Mouse (Mus musculus) neural tube, embryonic 15.5 days (tissue): ENCODE data around the gene Upf1. TPM values are rescaled to one million over a fixed set of nuclear protein-coding genes. Genes with fewer than 3 reads are reported as not detected.

Experiments used
- ATAC-seq: fragments of 200-750 bp; cut with Nextera tagmentation; 2 replicates; pipeline ENCODE4 v1.8.0; 2017; ENCODE audit warnings: mild to moderate bottlenecking, moderate TSS enrichment, moderate library complexity; ENCODE audit not compliant: low FRiP score
- H3K27ac ChIP-seq: fragments of 300-500 bp; sonication (generic); replicated peaks from 2 replicates; pipeline ENCODE4 v1.5.1; 2015; ENCODE audit warnings: mild to moderate bottlenecking, inconsistent platforms
- H3K27me3 ChIP-seq: fragments of 300-500 bp; sonication (generic); replicated peaks from 2 replicates; pipeline ENCODE4 v1.6.1; 2015; ENCODE audit warnings: inconsistent platforms
- H3K36me3 ChIP-seq: fragments of 300-500 bp; sonication (generic); 2 replicates; pipeline ENCODE4 v1.6.1; 2015; ENCODE audit warnings: inconsistent platforms
- H3K4me1 ChIP-seq: fragments of 300-500 bp; sonication (generic); 2 replicates; pipeline ENCODE4 v1.6.1; 2015; ENCODE audit warnings: inconsistent platforms
- H3K4me2 ChIP-seq: fragments of 300-500 bp; sonication (generic); 2 replicates; pipeline ENCODE4 v1.6.1; 2015; ENCODE audit warnings: inconsistent platforms, mild to moderate bottlenecking, moderate library complexity
- H3K4me3 ChIP-seq: fragments of 300-500 bp; sonication (generic); replicated peaks from 2 replicates; pipeline ENCODE4 v1.5.1; 2015; ENCODE audit warnings: mild to moderate bottlenecking, inconsistent platforms
- H3K9ac ChIP-seq: fragments of 300-500 bp; sonication (generic); replicated peaks from 2 replicates; pipeline ENCODE4 v1.6.1; 2015; ENCODE audit warnings: mild to moderate bottlenecking, inconsistent platforms
- H3K9me3 ChIP-seq: fragments of 300-500 bp; sonication (generic); replicated peaks from 2 replicates; pipeline ENCODE4 v1.6.1; 2016; ENCODE audit warnings: inconsistent platforms
- WGBS: fragments of 180-500 bp; shearing (Covaris S2); methylation state at CpG from one replicate; pipeline ENCODE4 v1.1.7; 2015; ENCODE audit warnings: mixed read lengths; 5-methylcytosine and 5-hydroxymethylcytosine counted together
- polyA plus RNA-seq: library from polyadenylated mRNA; unstranded; fragments of >200 nt; fragmentation: Nextera tagmentation; extraction: Ambion mirVana; gene quantifications from 2 replicates; pipeline ENCODE4 v1.2.1, GENCODE M21; 2015

Upf1 gene
- polyA plus RNA-seq, 1 experiment from 2014 or later, result 11.8 TPM

DNA sequence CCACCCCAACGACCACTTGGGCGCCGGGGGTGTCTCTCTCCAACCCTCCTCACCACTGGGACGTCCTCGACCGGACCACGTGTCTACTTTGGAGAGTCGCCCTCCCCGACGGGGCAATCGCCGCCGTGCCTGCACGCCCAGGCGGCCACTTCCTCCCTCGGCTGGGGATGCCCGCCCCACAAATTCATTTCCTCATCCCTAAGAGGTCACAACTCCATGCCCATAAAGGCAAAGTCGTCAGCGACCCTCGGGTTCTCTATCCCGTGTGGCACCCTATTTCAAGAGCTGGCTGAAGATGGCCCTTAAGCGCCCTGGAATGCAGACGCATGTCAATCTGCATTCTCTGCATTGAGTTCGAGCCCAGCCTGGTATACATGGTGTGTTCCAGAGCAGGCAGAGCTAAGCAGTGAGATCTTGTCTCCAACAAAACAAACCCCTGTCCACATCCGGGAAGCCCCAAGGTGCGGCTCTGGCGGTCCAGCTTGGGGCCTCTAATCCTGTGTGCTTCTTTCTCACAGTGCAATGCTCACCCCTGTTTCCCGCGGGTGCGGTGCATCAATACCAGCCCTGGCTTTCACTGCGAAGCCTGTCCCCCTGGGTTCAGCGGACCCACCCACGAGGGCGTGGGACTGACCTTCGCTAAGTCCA, 22.3 kb upstream of the Upf1 start:
- peak overlapping the region; percentile 55 for H3K4me2 ChIP-seq
- 4% methylated on average over 35 of the region's 35 CpGs for WGBS

GRCm38 (mm10) chr8:70374318-70374927, 21.3 kb upstream of the Upf1 start:
- peak overlapping the region; percentile 55 for H3K4me2 ChIP-seq
- peaks cover 89% of the 10 kb centered on the region for H3K27me3 ChIP-seq
- peak overlapping the region; percentile 32 for H3K4me3 ChIP-seq
- peak; percentile 55 for ATAC-seq
- H3K9ac ChIP-seq, result no peak overlapping the region
- H3K27ac ChIP-seq, result no peak overlapping the region
- peaks cover 35% of the 10 kb centered on the region for H3K4me1 ChIP-seq
- under 1% methylated on average over 53 of the region's 53 CpGs for WGBS
- no peaks in the 10 kb centered on the region for H3K36me3 ChIP-seq
- H3K9me3 ChIP-seq, result no peaks in the 10 kb centered on the region

More for the DNA sequence above, 22.3 kb upstream of the Upf1 start:
- peak; percentile 18; the same call in 1 of the 2 replicates for ATAC-seq
- H3K4me1 ChIP-seq, result peaks cover 35% of the 10 kb centered on the region
- H3K36me3 ChIP-seq, result no peaks in the 10 kb centered on the region
- no peak overlapping the region for H3K9ac ChIP-seq
- no peak overlapping the region for H3K27ac ChIP-seq
- H3K4me3 ChIP-seq, result peak overlapping the region; percentile 32; the same call in 1 of the 2 replicates
- H3K27me3 ChIP-seq, result peaks cover 86% of the 10 kb centered on the region
- no peaks in the 10 kb centered on the region for H3K9me3 ChIP-seq

DNA sequence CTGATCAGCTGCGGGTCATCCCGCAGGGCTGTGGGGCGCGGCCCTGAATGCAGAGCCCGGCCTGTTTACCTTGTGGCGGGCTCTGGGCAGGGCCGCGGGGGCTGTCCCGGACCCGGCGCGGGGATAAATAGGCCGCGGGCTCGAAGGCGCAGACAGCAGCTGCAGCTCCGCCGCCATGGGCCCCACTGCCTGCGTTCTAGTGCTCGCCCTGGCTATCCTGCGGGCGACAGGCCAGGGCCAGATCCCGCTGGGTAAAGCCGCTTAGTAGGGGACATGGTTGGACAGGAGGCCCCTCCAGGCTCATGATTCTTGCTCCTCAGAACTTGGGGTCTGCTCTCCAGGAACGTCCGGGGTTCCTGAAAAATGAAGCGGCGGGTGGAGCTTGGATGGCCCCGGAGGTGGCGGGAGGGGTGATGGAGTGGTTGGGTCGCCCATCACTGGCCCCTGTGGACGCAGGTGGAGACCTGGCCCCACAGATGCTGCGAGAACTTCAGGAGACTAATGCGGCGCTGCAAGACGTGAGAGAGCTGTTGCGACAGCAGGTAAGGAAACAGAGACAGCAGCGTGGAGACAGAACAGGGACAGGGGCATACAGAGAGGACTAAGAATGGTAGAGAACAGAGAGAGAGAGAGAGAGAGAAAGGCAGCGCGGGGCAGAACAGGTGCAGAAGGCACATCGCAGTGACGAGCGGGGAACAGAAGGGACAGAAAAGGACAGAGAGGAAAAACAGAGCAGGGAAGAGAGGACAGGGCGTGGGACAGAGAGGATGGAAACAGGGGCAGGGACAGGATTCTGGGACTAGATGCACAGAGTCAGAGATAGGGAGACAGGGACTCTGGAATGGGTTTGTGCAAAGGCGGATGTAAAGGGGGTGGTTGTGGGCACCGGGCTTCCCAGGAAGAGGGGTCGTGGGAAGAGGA, 20.6 kb upstream of the Upf1 start, which contains the start of gene Comp:
Comp (plus strand) TSS at position 162 of the 921 bp plus-strand sequence.
- Histone ChIP-seq H3K36me3 (no peaks in the 10 kb centered on the region), H3K4me1 (peaks cover 35% of the 10 kb centered on the region), H3K9me3 (no peaks in the 10 kb centered on the region), H3K4me2 (peak within 1 kb of the TSS; percentile 55), H3K27ac (no peak within 1 kb of the TSS), H3K4me3 (peak within 1 kb of the TSS; percentile 32), H3K27me3 (peaks cover 81% of the 10 kb centered on the region), H3K9ac (no peak within 1 kb of the TSS)
- no peak for ATAC-seq
- 2% methylated on average over 47 of the region's 47 CpGs for WGBS

DNA sequence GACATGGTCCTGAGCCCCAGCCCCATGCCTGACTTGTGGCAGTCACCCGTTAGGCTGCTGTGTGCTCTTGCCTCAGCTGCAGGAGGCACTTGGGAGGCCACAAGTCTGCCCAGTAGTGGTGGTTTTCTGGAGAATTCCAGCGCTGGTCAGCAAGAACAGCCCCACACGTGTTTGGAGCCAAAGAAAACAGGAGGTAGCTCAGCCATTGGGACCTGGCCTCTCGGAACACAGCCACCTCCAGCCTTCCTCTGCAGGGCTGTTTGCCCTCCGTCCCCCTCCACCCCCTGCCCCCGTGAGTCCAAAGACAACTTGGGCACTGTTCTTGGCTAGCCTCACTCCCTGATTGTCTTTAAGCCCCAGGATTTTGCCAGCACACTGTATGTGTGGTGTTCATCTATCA, 18.9 kb upstream of the Upf1 start:
- H3K4me1 ChIP-seq, result peaks cover 35% of the 10 kb centered on the region
- no peak overlapping the region for H3K9ac ChIP-seq
- no peak for ATAC-seq
- H3K4me2 ChIP-seq, result no peak overlapping the region
- no peak overlapping the region for H3K4me3 ChIP-seq
- H3K27ac ChIP-seq, result no peak overlapping the region
- H3K9me3 ChIP-seq, result no peaks in the 10 kb centered on the region
- H3K27me3 ChIP-seq, result peaks cover 64% of the 10 kb centered on the region
- H3K36me3 ChIP-seq, result no peaks in the 10 kb centered on the region
- WGBS, result 40% methylated on average over 6 of the region's 6 CpGs

DNA sequence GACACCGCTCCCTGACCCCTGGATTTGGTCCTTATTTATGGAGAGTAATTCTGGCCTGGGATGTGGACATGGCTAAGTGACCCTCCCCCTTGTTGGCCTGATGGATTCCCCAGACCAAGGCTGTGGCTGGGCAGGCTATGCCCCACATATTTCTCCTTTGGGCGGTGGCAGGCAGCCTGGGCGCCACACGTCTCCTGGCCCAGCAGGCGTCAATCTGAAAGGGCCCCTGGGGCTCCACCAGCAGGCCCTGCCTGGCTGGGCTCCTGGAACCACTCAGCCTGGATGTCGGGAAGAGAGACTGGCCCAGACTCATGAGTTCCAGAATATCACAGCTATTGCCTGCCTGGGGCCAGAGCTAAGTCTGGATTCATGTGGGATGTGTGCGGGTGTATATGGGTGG, 17.4 kb upstream of the Upf1 start:
- H3K27me3 ChIP-seq, result peaks cover 49% of the 10 kb centered on the region
- peaks cover 22% of the 10 kb centered on the region for H3K4me1 ChIP-seq
- H3K9me3 ChIP-seq, result no peaks in the 10 kb centered on the region
- H3K4me3 ChIP-seq, result no peak overlapping the region
- WGBS, result 76% methylated on average over 7 of the region's 7 CpGs
- no peak overlapping the region for H3K4me2 ChIP-seq
- no peak overlapping the region for H3K9ac ChIP-seq
- H3K36me3 ChIP-seq, result no peaks in the 10 kb centered on the region
- no peak overlapping the region for H3K27ac ChIP-seq
- no peak for ATAC-seq

DNA sequence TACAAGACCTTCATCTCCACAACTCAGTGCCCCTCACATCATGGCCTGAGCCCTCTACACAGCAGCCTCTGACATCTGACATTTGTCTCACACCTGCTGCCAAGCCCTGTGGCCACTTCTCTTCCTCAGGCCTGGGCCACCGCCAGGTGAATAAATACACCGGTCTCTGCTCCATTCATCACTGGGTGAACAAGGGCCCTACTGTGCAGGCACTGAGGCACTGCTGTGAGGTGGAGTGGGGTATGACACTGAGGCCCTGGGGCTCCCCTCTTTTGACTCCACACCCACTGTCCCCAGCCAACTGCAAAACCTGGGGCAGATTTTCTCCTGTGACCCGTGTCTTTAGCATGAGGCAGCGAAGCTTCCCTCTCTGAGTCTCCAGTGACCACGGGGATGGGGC, 13.5 kb upstream of the Upf1 start:
- Histone ChIP-seq H3K9me3 (no peaks in the 10 kb centered on the region), H3K27ac (no peak overlapping the region), H3K36me3 (no peaks in the 10 kb centered on the region), H3K4me2 (no peak overlapping the region), H3K4me1 (no peaks in the 10 kb centered on the region), H3K4me3 (no peak overlapping the region), H3K9ac (no peak overlapping the region), H3K27me3 (peaks cover 10% of the 10 kb centered on the region)
- 67% methylated on average over 5 of the region's 5 CpGs for WGBS
- no peak for ATAC-seq

DNA sequence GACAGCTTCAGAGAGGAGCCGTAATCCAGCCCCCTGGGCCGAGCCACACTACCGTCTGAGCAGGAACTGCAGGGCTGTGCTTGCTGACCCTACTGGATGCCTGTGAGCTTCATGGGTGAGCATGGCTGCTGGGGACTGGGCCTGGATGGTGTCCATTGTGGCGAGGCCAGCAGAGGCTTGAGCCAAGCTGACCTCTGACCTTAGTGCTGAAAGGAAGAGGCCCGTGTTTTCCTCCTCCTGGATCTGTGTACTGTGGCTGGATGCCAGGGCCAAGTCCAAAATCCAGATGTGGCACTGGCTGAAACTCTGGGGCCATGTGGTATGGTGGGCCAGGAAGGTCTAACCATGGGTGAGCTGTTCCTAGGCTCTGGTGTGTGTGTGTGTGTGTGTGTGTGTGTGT, 11.0 kb upstream of the Upf1 start:
- no peak overlapping the region for H3K9ac ChIP-seq
- H3K4me3 ChIP-seq, result no peak overlapping the region
- H3K36me3 ChIP-seq, result no peaks in the 10 kb centered on the region
- H3K27ac ChIP-seq, result no peak overlapping the region
- WGBS, result 24% methylated on average over 5 of the region's 5 CpGs
- no peak for ATAC-seq
- no peaks in the 10 kb centered on the region for H3K4me1 ChIP-seq
- no peaks in the 10 kb centered on the region for H3K27me3 ChIP-seq
- no peak overlapping the region for H3K4me2 ChIP-seq
- no peaks in the 10 kb centered on the region for H3K9me3 ChIP-seq

DNA sequence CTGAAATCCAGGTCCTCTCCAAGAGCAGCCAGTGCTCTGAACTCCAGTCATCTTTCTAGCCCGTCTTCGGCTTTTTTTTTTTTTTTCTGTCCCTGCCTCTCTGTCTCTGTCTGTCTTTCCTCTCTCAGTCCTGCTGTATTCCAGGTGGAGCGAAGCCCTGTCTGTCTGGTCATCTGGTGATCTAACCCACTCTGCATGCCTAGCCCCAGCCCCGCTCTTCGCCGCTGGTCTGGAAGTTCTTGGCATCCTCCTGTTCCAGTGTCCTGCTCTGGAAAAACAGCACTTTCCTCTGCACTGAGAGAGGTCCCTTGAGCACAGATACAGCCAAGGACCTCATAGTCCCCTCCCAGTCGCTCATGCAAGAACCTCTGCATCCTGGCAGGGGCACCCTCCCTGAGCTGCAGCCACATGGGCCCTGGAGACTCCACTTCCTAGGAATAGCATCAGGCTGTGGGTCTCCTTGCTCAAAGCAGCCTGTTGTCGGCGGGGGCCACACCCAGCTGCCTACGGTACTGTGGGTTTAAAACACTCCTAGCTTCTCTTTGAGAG, 8.5 kb upstream of the Upf1 start:
- H3K27me3 ChIP-seq, result no peaks in the 10 kb centered on the region
- 81% methylated on average over 10 of the region's 10 CpGs for WGBS
- no peaks in the 10 kb centered on the region for H3K36me3 ChIP-seq
- ATAC-seq, result no peak
- no peaks in the 10 kb centered on the region for H3K9me3 ChIP-seq
- no peak overlapping the region; the same call in 1 of the 2 replicates for H3K9ac ChIP-seq
- no peaks in the 10 kb centered on the region for H3K4me1 ChIP-seq
- H3K4me2 ChIP-seq, result no peak overlapping the region
- no peak overlapping the region for H3K27ac ChIP-seq
- no peak overlapping the region for H3K4me3 ChIP-seq

DNA sequence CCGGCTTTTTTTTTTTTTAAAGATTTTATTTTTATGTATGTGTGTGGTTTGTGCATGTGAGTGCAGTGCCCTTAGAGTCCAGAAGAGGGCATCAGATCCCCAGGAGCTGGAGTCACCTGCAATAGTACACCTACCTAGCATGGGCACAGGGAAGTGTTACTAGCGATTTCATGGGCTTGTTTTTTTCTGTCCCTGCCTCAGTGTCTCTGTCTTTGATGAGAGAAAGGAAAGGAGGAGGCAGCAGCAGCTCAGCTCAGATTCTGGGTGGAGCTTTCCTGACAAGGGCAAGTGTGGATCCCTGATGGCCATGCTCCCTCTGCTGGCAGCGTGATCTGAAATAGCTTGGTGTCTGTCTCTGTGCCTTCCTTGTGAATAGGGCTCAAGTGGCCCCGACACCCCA, 7.7 kb upstream of the Upf1 start:
- Histone ChIP-seq H3K4me1 (no peaks in the 10 kb centered on the region), H3K9ac (no peak overlapping the region), H3K4me2 (no peak overlapping the region), H3K27ac (no peak overlapping the region), H3K9me3 (no peaks in the 10 kb centered on the region), H3K27me3 (no peaks in the 10 kb centered on the region), H3K36me3 (no peaks in the 10 kb centered on the region), H3K4me3 (no peak overlapping the region)
- no peak for ATAC-seq
- 53% methylated on average over 4 of the region's 4 CpGs for WGBS

GRCm38 (mm10) chr8:70359411-70359810, 6.3 kb upstream of the Upf1 start:
- no peaks in the 10 kb centered on the region for H3K36me3 ChIP-seq
- no peak overlapping the region for H3K4me2 ChIP-seq
- WGBS, result 34% methylated on average over 3 of the region's 3 CpGs
- no peak overlapping the region for H3K27ac ChIP-seq
- no peak overlapping the region for H3K4me3 ChIP-seq
- no peaks in the 10 kb centered on the region for H3K9me3 ChIP-seq
- 0 out of 2 replicates have a peak, but pooled peaks cover 1% of the 10 kb centered on the region for H3K4me1 ChIP-seq
- ATAC-seq, result no peak
- no peaks in the 10 kb centered on the region for H3K27me3 ChIP-seq
- no peak overlapping the region for H3K9ac ChIP-seq

DNA sequence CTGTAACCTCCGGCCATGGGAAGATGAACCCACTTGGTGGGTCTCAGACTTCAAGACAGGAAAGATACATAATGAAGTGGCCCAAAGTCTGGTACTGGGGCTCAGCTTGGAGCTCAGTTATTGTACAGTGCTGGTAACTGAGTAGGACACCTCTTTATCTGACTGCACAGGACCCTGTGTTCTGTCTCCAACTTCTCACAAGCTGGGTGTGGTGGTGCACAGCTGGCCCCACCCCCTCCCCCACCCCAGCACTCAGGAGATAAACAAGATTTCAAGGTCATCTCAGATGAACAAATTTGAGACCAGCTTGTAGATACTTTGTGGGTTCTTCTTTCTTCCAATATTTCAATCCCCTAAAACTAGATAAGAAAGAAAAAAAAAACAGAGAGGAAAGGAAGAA, 3.0 kb upstream of the Upf1 start:
- H3K27ac ChIP-seq, result no peak overlapping the region
- ATAC-seq, result no peak
- WGBS, result 87% methylated on average over 1 of the region's 1 CpGs

More for the DNA sequence above, 3.0 kb upstream of the Upf1 start:
- Histone ChIP-seq H3K4me1 (peaks cover 23% of the 10 kb centered on the region), H3K4me3 (no peak overlapping the region), H3K9me3 (no peaks in the 10 kb centered on the region), H3K27me3 (no peaks in the 10 kb centered on the region), H3K9ac (no peak overlapping the region), H3K36me3 (no peaks in the 10 kb centered on the region), H3K4me2 (no peak overlapping the region)
